ENCODE assay signal across 8 mouse cellular contexts in the genomic region with DNA sequence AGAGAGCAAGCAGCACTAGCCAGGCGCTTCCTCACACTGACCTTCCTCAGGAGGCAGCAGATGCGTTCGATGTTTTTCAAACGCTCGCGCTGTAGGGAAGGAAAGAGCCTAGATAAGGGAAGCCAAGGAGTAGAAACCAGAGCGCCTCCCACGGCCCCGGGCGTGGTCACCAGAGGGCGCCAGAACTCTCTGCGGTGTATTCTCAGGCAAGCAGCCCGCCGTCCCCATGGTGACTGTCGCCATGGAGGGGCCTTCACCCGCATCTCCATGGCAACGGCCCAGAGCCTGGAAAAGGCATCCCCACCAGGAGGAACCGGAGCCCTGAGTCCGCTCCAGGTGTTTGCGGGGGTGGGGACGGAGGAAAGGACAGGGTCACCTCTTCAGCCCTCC. TPM values are rescaled to one million over a fixed set of nuclear protein-coding genes. Genes with fewer than 3 reads are reported as not detected.
DNase-seq lines count a peak whose midpoint lies in the region; ATAC-seq and TF ChIP-seq lines count a peak whose summit lies in the region.

No protein-coding gene starts in this region.

- H3K4me1 ChIP-seq in E14TG2a.4 (replicated peaks; ENCODE audit: low read depth, low read length), result peaks cover 77% of the 10 kb centered on the region
- H3K4me1 ChIP-seq in forebrain, embryonic 15.5 days, result peaks cover 62% of the 10 kb centered on the region
- H3K4me1 ChIP-seq in lung, adult 2 months (ENCODE audit: control insufficient read depth, insufficient read depth, low read length), result peaks cover 6% of the 10 kb centered on the region

- peak; percentile 81 for TF ChIP-seq CTCF in E14TG2a.4 (conservative IDR thresholded peaks at IDR 0.05; ENCODE audit: low read length)
- peak; percentile 96 for TF ChIP-seq CTCF in layer of hippocampus, adult 2 months (conservative IDR thresholded peaks at IDR 0.05)
- peak; percentile 66 for TF ChIP-seq CTCF in lung, adult 2 months (IDR thresholded peaks at IDR 0.05; ENCODE audit: insufficient read depth, low read length)

- peak; percentile 94 for DNase-seq in cerebellum, adult 11 months
- DNase-seq in heart, postnatal 25 days (ENCODE audit: low spot score), result peak; percentile 70
- DNase-seq in layer of hippocampus, adult 2 months (ENCODE audit: low spot score in 2 of 2), result peak; percentile 98 to 100
- peak; percentile 88 for DNase-seq in lung, adult 2 months
- peak; percentile 68 to 74 for DNase-seq in thymus, adult 18-20 months

- peak; percentile 74 for ATAC-seq in forebrain, embryonic 15.5 days (replicated peaks)
- ATAC-seq in neutrophil, adult 5-6 weeks (ENCODE audit: extremely low read depth, insufficient number of reproducible peaks, low FRiP score, poor library complexity, severe bottlenecking), result peak; percentile 57

- intact Hi-C loops in heart, postnatal 25 days (cut with DNase I), result loop anchor here (2.0 kb wide), 1 partner anchor 45 kb away; no protein-coding TSS in a partner anchor

- peak overlapping the region; percentile 99 for H3K9ac ChIP-seq in forebrain, embryonic 15.5 days (replicated peaks)

- H3K9me3 ChIP-seq in E14TG2a.4 (ENCODE audit: low read length), result no peaks in the 10 kb centered on the region
- H3K9me3 ChIP-seq in forebrain, embryonic 15.5 days, result no peaks in the 10 kb centered on the region

- H3K4me3 ChIP-seq in E14TG2a.4 (replicated peaks; ENCODE audit: low read length), result no peak overlapping the region
- peak overlapping the region; percentile 94 for H3K4me3 ChIP-seq in forebrain, embryonic 15.5 days
- peak overlapping the region; percentile 71 for H3K4me3 ChIP-seq in layer of hippocampus, adult 2 months
- H3K4me3 ChIP-seq in lung, adult 2 months (replicated peaks; ENCODE audit: extremely low read depth, low read depth, low read length), result no peak overlapping the region

- H3K4me2 ChIP-seq in forebrain, embryonic 15.5 days (replicated peaks), result peak overlapping the region; percentile 85

- peak; percentile 11; the same call in 1 of the 2 replicates for TF ChIP-seq POLR2A in lung, adult 2 months (IDR thresholded peaks at IDR 0.05; ENCODE audit: borderline replicate concordance, extremely low read depth, low read depth, low read length)

- peaks cover 50% of the 10 kb centered on the region for H3K36me3 ChIP-seq in E14TG2a.4 (ENCODE audit: insufficient read depth, low read length)
- peaks cover 35% of the 10 kb centered on the region for H3K36me3 ChIP-seq in forebrain, embryonic 15.5 days

- peak overlapping the region; percentile 95 for H3K27ac ChIP-seq in forebrain, embryonic 15.5 days (replicated peaks)
- H3K27ac ChIP-seq in layer of hippocampus, adult 2 months, result peak overlapping the region; percentile 97

- H3K27me3 ChIP-seq in E14TG2a.4 (ENCODE audit: insufficient read depth, low read length), result peaks cover 30% of the 10 kb centered on the region
- H3K27me3 ChIP-seq in forebrain, embryonic 15.5 days, result no peaks in the 10 kb centered on the region

- 0% methylated on average over 21 of the region's 21 CpGs for WGBS in forebrain, embryonic 15.5 days
- 2% methylated on average over 21 of the region's 21 CpGs for WGBS in lung, adult 2 months

RNA-seq across cellular contexts. Expression of a gene that starts 4.1 kb away (rescaled TPM):
- polyA plus RNA-seq in forebrain, embryonic 15.5 days (2015; fragmentation: Nextera tagmentation; extraction: Ambion mirVana), result 324 and 348 TPM in 2 replicates
- total RNA-seq in heart, postnatal 25 days (2021), result under 1 TPM in 1 of 2 experiments, not detected in 1; 0.18 TPM
- total RNA-seq in layer of hippocampus, adult 2 months (2021), result 100 to 1,000 TPM; 614 to 642 TPM
- polyA plus RNA-seq in lung, adult 2 months (2012; rRNA removed), result 1.2 and 1.3 TPM in 2 replicates
- total RNA-seq in neutrophil, adult 5-6 weeks (2017), result not detected in 2 replicates

RNA-seq across cellular contexts. Expression of a gene that starts 5.9 kb away (rescaled TPM):
- 53.0 and 54.3 TPM in 2 replicates for polyA plus RNA-seq in forebrain, embryonic 15.5 days (2015; fragmentation: Nextera tagmentation; extraction: Ambion mirVana)
- total RNA-seq in heart, postnatal 25 days (2021), result 10 to 100 TPM; 91.5 to 92.6 TPM
- 10 to 100 TPM; 23.3 to 23.5 TPM for total RNA-seq in layer of hippocampus, adult 2 months (2021)
- polyA plus RNA-seq in lung, adult 2 months (2012; rRNA removed), result 154 and 165 TPM in 2 replicates
- total RNA-seq in neutrophil, adult 5-6 weeks (2017), result 6.9 and 10.4 TPM in 2 replicates

RNA-seq across cellular contexts. Expression of a gene that starts 8.9 kb away (rescaled TPM):
- polyA plus RNA-seq in forebrain, embryonic 15.5 days (2015; fragmentation: Nextera tagmentation; extraction: Ambion mirVana), result 7.9 and 8.3 TPM in 2 replicates
- 1 to 10 TPM; 4.0 to 4.8 TPM for total RNA-seq in heart, postnatal 25 days (2021)
- total RNA-seq in layer of hippocampus, adult 2 months (2021), result 100 to 1,000 TPM; 112 to 114 TPM
- polyA plus RNA-seq in lung, adult 2 months (2012; rRNA removed), result 10.7 and 11.8 TPM in 2 replicates
- total RNA-seq in neutrophil, adult 5-6 weeks (2017), result not detected in 2 replicates

RNA-seq across cellular contexts. Expression of a gene that starts 12.6 kb away (rescaled TPM):
- polyA plus RNA-seq in forebrain, embryonic 15.5 days (2015; fragmentation: Nextera tagmentation; extraction: Ambion mirVana), result 243 and 248 TPM in 2 replicates
- 100 to 1,000 TPM; 178 to 189 TPM for total RNA-seq in heart, postnatal 25 days (2021)
- total RNA-seq in layer of hippocampus, adult 2 months (2021), result 100 to 1,000 TPM; 156 to 169 TPM
- 213 and 232 TPM in 2 replicates for polyA plus RNA-seq in lung, adult 2 months (2012; rRNA removed)
- 74.5 and 91.6 TPM in 2 replicates for total RNA-seq in neutrophil, adult 5-6 weeks (2017)

RNA-seq across cellular contexts. Expression of a gene that starts 24.1 kb away (rescaled TPM):
- 47.0 and 50.9 TPM in 2 replicates for polyA plus RNA-seq in forebrain, embryonic 15.5 days (2015; fragmentation: Nextera tagmentation; extraction: Ambion mirVana)
- total RNA-seq in heart, postnatal 25 days (2021), result 10 to 100 TPM; 47.1 to 53.0 TPM
- total RNA-seq in layer of hippocampus, adult 2 months (2021), result 100 to 1,000 TPM; 223 to 231 TPM
- 35.5 and 47.3 TPM in 2 replicates for polyA plus RNA-seq in lung, adult 2 months (2012; rRNA removed)
- total RNA-seq in neutrophil, adult 5-6 weeks (2017), result 16.7 and 18.7 TPM in 2 replicates

Comparison
In these comparisons a context has a peak if more than half of its experiments do, and no peak if none do; other contexts are left out.
1. H3K4me3 ChIP-seq: peak in forebrain, embryonic 15.5 days (single experiment) and layer of hippocampus, adult 2 months (single experiment); none in E14TG2a.4 (single experiment) and lung, adult 2 months (single experiment).
2. RNA of a gene that starts 4.1 kb away (total RNA-seq): 614 to 642 TPM in layer of hippocampus, adult 2 months; 0.18 TPM in heart, postnatal 25 days and not detected in neutrophil, adult 5-6 weeks; every median in the first group is over 100 times any median in the second.
3. RNA of a gene that starts 8.9 kb away (total RNA-seq): 112 to 114 TPM in layer of hippocampus, adult 2 months; 4.0 to 4.8 TPM in heart, postnatal 25 days and not detected in neutrophil, adult 5-6 weeks; every median in the first group is over 10 times any median in the second.
4. Peak in every context shown above with its lines, with median percentiles within 50 percentile points of each other: CTCF ChIP-seq and DNase-seq.